Comparison of ENCODE assay signal across 28 mouse cellular contexts in genomic region chr10:109140421-109140938, GRCm38 (mm10).
"Had no signal": no experiment of that assay in that cellular context is flagged by ENCODE, and none has a peak within 500 bp of the region (broad histone marks: within the 10 kb centered on the region; RNA-seq: fewer than 3 reads in every experiment).

No protein-coding gene starts in this region.

- H3K4me3 ChIP-seq: gastrocnemius, adult 2 months; heart, adult 2 months; heart, embryonic 13.5 days; heart, embryonic 15.5 days; hindbrain, embryonic 13.5 days; hindbrain, embryonic 15.5 days; kidney, embryonic 15.5 days; limb, embryonic 13.5 days; limb, embryonic 15.5 days; liver, embryonic 13.5 days; liver, embryonic 15.5 days had no signal

- DNase-seq: gastrocnemius, adult 2 months; gastrocnemius, postnatal 10 days; gastrocnemius, postnatal 25 days; heart, adult 11 months; heart, adult 2 months; heart, postnatal 14 days; heart, postnatal 36 days; kidney, adult 11 months; kidney, adult 2 months; kidney, adult 9 months; kidney, postnatal 14 days; kidney, postnatal 36 days; layer of hippocampus, adult 9-11 months; layer of hippocampus, postnatal 36 days; left cerebral cortex, postnatal 4 days; liver, embryonic 13.5 days had no signal

- H3K4me1 ChIP-seq: heart, embryonic 13.5 days; heart, embryonic 15.5 days; hindbrain, embryonic 13.5 days; hindbrain, embryonic 15.5 days; kidney, embryonic 15.5 days; limb, embryonic 13.5 days; limb, embryonic 15.5 days; liver, embryonic 13.5 days; liver, embryonic 15.5 days had no signal

- H3K27me3 ChIP-seq: heart, embryonic 13.5 days; heart, embryonic 15.5 days; hindbrain, embryonic 13.5 days; hindbrain, embryonic 15.5 days; kidney, embryonic 15.5 days; limb, embryonic 13.5 days; limb, embryonic 15.5 days; liver, embryonic 13.5 days; liver, embryonic 15.5 days had no signal

- H3K36me3 ChIP-seq: heart, embryonic 13.5 days; heart, embryonic 15.5 days; hindbrain, embryonic 13.5 days; hindbrain, embryonic 15.5 days; kidney, embryonic 15.5 days; limb, embryonic 13.5 days; limb, embryonic 15.5 days; liver, embryonic 13.5 days; liver, embryonic 15.5 days had no signal

- H3K9me3 ChIP-seq: heart, embryonic 13.5 days; heart, embryonic 15.5 days; hindbrain, embryonic 13.5 days; hindbrain, embryonic 15.5 days; kidney, embryonic 15.5 days; limb, embryonic 13.5 days; limb, embryonic 15.5 days; liver, embryonic 13.5 days; liver, embryonic 15.5 days had no signal

- ATAC-seq: hindbrain, postnatal 0 days; intestine, embryonic 16.5 days had no signal

- H3K27ac ChIP-seq: gastrocnemius, adult 2 months; heart, adult 2 months; heart, embryonic 13.5 days; heart, embryonic 15.5 days; hindbrain, embryonic 13.5 days; hindbrain, embryonic 15.5 days; hindbrain, postnatal 0 days; kidney, embryonic 15.5 days; kidney, postnatal 0 days; limb, embryonic 13.5 days; limb, embryonic 15.5 days; liver, embryonic 13.5 days; liver, embryonic 15.5 days had no signal

- H3K9ac ChIP-seq: heart, embryonic 13.5 days; heart, embryonic 15.5 days; hindbrain, embryonic 13.5 days; hindbrain, embryonic 15.5 days; kidney, embryonic 15.5 days; limb, embryonic 13.5 days; limb, embryonic 15.5 days; liver, embryonic 13.5 days; liver, embryonic 15.5 days had no signal

- H3K4me2 ChIP-seq: heart, embryonic 11.5 days; heart, embryonic 13.5 days; heart, embryonic 15.5 days; hindbrain, embryonic 13.5 days; hindbrain, embryonic 15.5 days; kidney, embryonic 15.5 days; limb, embryonic 13.5 days; limb, embryonic 15.5 days; liver, embryonic 13.5 days; liver, embryonic 15.5 days had no signal
